Mouse (Mus musculus) CD4-positive, CD25-positive, alpha-beta regulatory T cell, adult 2 months (primary cell): Measurements from ENCODE around the gene Zc3h13.

Experiments
- DNase-seq: peaks from one replicate; pipeline ENCODE4 v3.0.0-alpha.2; 2012; ENCODE audit warnings: low read depth, low spot score

The Zc3h13 gene

GRCm38 (mm10) chr14:75323354-75323753 lies 39.2 kb downstream of the Zc3h13 start:
- DNase-seq: no peak

- no peak for DNase-seq
Measured at GRCm38 (mm10) chr14:75328062-75328461, 43.9 kb downstream of the Zc3h13 start.

GRCm38 (mm10) chr14:75330621-75331020 lies 46.4 kb downstream of the Zc3h13 start:
- DNase-seq: peak; percentile 52

- no peak for DNase-seq
Measured at GRCm38 (mm10) chr14:75334321-75334720, 50.1 kb downstream of the Zc3h13 start.

- no peak for DNase-seq
Measured at GRCm38 (mm10) chr14:75337884-75338283, 53.7 kb downstream of the Zc3h13 start.

GRCm38 (mm10) chr14:75346041-75346440 lies 61.9 kb downstream of the Zc3h13 start:
- no peak for DNase-seq

- DNase-seq: no peak
Measured at GRCm38 (mm10) chr14:75351626-75352025, 67.5 kb downstream of the Zc3h13 start.

- DNase-seq: no peak
Measured at GRCm38 (mm10) chr14:75363316-75363715, 79.1 kb downstream of the Zc3h13 start.

GRCm38 (mm10) chr14:75365301-75366035 lies 81.3 kb downstream of the Zc3h13 start:
- DNase-seq: no peak

- peak; percentile 10 for DNase-seq
Measured at GRCm38 (mm10) chr14:75366741-75367140, 82.6 kb downstream of the Zc3h13 start.

GRCm38 (mm10) chr14:75367503-75367902 lies 83.3 kb downstream of the Zc3h13 start:
- no peak for DNase-seq

GRCm38 (mm10) chr14:75369880-75370279 lies 85.7 kb downstream of the Zc3h13 start:
- no peak for DNase-seq

GRCm38 (mm10) chr14:75375006-75375598 lies 90.9 kb downstream of the Zc3h13 start:
- DNase-seq: no peak

GRCm38 (mm10) chr14:75376256-75376655 lies 92.1 kb downstream of the Zc3h13 start:
- DNase-seq: no peak

- DNase-seq: no peak
Measured at GRCm38 (mm10) chr14:75377612-75378011, 93.4 kb downstream of the Zc3h13 start.
